Mouse (Mus musculus) heart, adult 2 months (tissue): ENCODE measurements at regions not wholly inside any gene's neighbourhood (a gene's known extent, or its start where the extent isn't known, plus 50 kb on each side); places are given as distances from the start of the nearest gene placed in this dataset.
A peak's percentile ranks its signal among the peaks of the same experiment; 100 is the strongest.

ENCODE experiments used
- DNase-seq, 2 experiments: peaks; one replicate each; pipeline ENCODE4 v3.0.0; 2021
- H3K27ac ChIP-seq: fragments of 200-600 bp; 2 replicates; pipeline ENCODE4 v1.8.1; 2022
- H3K27me3 ChIP-seq: fragments of 200-500 bp; 2 replicates; pipeline ENCODE4 v1.6.1; 2012; ENCODE audit warnings: mild to moderate bottlenecking, low read length, inconsistent platforms, mixed read lengths; ENCODE audit not compliant: control insufficient read depth, insufficient read depth
- H3K36me3 ChIP-seq: fragments of 200-500 bp; 2 replicates; pipeline ENCODE4 v1.6.1; 2012; ENCODE audit warnings: low read length, inconsistent platforms; ENCODE audit not compliant: control insufficient read depth, insufficient read depth
- H3K4me1 ChIP-seq: fragments of 200-500 bp; 2 replicates; pipeline ENCODE4 v1.6.1; 2011; ENCODE audit warnings: low read length; ENCODE audit not compliant: control insufficient read depth, insufficient read depth
- H3K4me3 ChIP-seq: fragments of 200-600 bp; 2 replicates; pipeline ENCODE4 v1.8.1; 2022
- H3K79me2 ChIP-seq: fragments of 200-500 bp; replicated peaks from 2 replicates; pipeline ENCODE4 v1.6.1; 2012; ENCODE audit warnings: mild to moderate bottlenecking, inconsistent platforms, low read length, moderate library complexity, mixed read lengths; ENCODE audit not compliant: control insufficient read depth, insufficient read depth
- H3K9ac ChIP-seq: fragments of 200-500 bp; 2 replicates; pipeline ENCODE4 v1.6.1; 2012; ENCODE audit warnings: low read depth, mild to moderate bottlenecking, control low read depth, inconsistent platforms, low read length, mixed read lengths
- CTCF ChIP-seq: fragments of 200-600 bp; IDR thresholded peaks from 2 replicates; pipeline ENCODE4 v1.8.1; 2022; ENCODE audit warnings: antibody characterized with exemption, mild to moderate bottlenecking, moderate library complexity
- EP300 ChIP-seq: fragments of 200-500 bp; IDR thresholded peaks from 2 replicates; pipeline ENCODE4 v1.6.1; 2011; ENCODE audit warnings: low read depth, low read length, control low read depth; ENCODE audit not compliant: insufficient read depth
- POLR2A ChIP-seq: fragments of 200-500 bp; IDR thresholded peaks from 2 replicates; pipeline ENCODE4 v1.6.1; 2011; ENCODE audit warnings: mild to moderate bottlenecking, low read depth, low read length, control low read depth; ENCODE audit not compliant: insufficient read depth
- WGBS: fragments of 180-500 bp; shearing (Covaris S2); methylation state at CpG from one replicate; pipeline ENCODE4 v1.1.7; 2018; 5-methylcytosine and 5-hydroxymethylcytosine counted together
- intact Hi-C: fragments of 180-260 bp; cut with DNase I; formaldehyde crosslinking; loops from one replicate; pipeline ENCODE4 v1.15.1; 2025

- Histone ChIP-seq H3K4me1 (no peaks in the 10 kb centered on the region), H3K9ac (no peak overlapping the region), H3K27ac (no peak overlapping the region), H3K4me3 (no peak overlapping the region), H3K27me3 (no peaks in the 10 kb centered on the region), H3K36me3 (no peaks in the 10 kb centered on the region), H3K79me2 (no peaks in the 10 kb centered on the region)
- intact Hi-C loops: loop anchor here (5.0 to 10.0 kb wide), 3 partner anchors 161 to 431 kb away; partner anchors contain the start of gene Mycn
- 99% methylated on average over 5 of the region's 5 CpGs for WGBS
- no peak for DNase-seq
- TF ChIP-seq POLR2A (no peak), CTCF (peak; percentile 55)
Observed at GRCm38 (mm10) chr12:12781526-12781925, 160.2 kb downstream of the Mycn start.

GRCm38 (mm10) chr12:12778563-12779256, 163.0 kb downstream of the Mycn start:
- no peak overlapping the region for H3K4me3 ChIP-seq
- 17% methylated on average over 4 of the region's 4 CpGs for WGBS
- DNase-seq: no peak
- H3K27me3 ChIP-seq: no peaks in the 10 kb centered on the region
- no peaks in the 10 kb centered on the region for H3K79me2 ChIP-seq
- no peak overlapping the region for H3K27ac ChIP-seq
- TF ChIP-seq CTCF (no peak), EP300 (no peak), POLR2A (no peak)
- no peaks in the 10 kb centered on the region for H3K4me1 ChIP-seq
- intact Hi-C loops: no loop called here
- H3K36me3 ChIP-seq: no peaks in the 10 kb centered on the region
- H3K9ac ChIP-seq: no peak overlapping the region

DNA sequence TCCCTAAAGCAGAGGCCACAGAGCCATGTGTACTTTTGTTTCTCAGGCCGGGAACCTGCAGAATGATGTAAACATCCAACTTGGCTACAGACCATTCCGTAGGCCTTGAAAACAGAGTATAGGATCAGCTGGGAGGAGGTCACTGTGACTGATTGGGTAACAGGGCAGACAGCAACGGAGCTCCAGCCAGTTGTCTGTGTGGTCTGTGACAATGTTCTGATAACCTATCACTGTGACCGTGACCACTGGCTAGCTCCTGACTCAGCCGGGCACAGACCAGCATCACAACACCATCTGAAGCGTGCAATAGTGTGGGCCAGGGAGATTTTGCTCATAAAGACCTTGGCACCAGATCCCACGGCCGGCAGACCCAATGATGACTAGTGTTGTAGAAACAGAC, 164.3 kb downstream of the Mycn start:
- Histone ChIP-seq H3K27me3 (no peaks in the 10 kb centered on the region), H3K9ac (no peak overlapping the region), H3K36me3 (no peaks in the 10 kb centered on the region), H3K79me2 (no peaks in the 10 kb centered on the region), H3K4me1 (no peaks in the 10 kb centered on the region), H3K27ac (no peak overlapping the region), H3K4me3 (no peak overlapping the region)
- WGBS: 78% methylated on average over 8 of the region's 8 CpGs
- intact Hi-C loops: no loop called here
- no peak for DNase-seq
- TF ChIP-seq EP300 (no peak), POLR2A (no peak), CTCF (no peak)

DNA sequence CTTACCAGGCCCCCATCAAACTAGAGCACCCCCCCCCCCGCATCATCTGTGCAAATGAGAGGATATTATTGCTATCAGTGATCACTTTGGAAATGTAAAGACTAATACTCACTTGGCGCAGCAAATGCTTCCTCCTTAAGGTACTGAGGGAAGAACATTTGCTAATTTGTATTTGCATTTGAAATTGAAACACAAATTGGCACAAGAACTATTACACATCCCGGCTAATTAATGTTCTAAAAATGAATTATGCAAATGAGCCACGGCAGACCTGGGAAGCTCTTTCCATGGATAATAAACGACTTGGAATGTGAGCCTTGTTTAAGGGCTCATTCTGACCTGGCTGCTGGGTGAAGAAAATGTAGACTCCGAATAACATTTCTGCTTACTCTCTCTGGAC, 164.9 kb downstream of the Mycn start:
- no peaks in the 10 kb centered on the region for H3K36me3 ChIP-seq
- H3K79me2 ChIP-seq: no peaks in the 10 kb centered on the region
- no peak overlapping the region for H3K9ac ChIP-seq
- 84% methylated on average over 6 of the region's 6 CpGs for WGBS
- H3K27ac ChIP-seq: no peak overlapping the region
- no peak overlapping the region for H3K4me3 ChIP-seq
- no peaks in the 10 kb centered on the region for H3K4me1 ChIP-seq
- no peak for DNase-seq
- intact Hi-C loops: no loop called here
- H3K27me3 ChIP-seq: no peaks in the 10 kb centered on the region
- no peak for TF ChIP-seq CTCF
- no peak for TF ChIP-seq POLR2A

GRCm38 (mm10) chr12:12770970-12771369, 170.7 kb downstream of the Mycn start:
- Histone ChIP-seq H3K36me3 (no peaks in the 10 kb centered on the region), H3K4me1 (no peaks in the 10 kb centered on the region), H3K9ac (no peak overlapping the region), H3K27me3 (no peaks in the 10 kb centered on the region), H3K79me2 (no peaks in the 10 kb centered on the region), H3K27ac (no peak overlapping the region), H3K4me3 (no peak overlapping the region)
- intact Hi-C loops: no loop called here
- DNase-seq: no peak
- TF ChIP-seq POLR2A: no peak
- no peak for TF ChIP-seq CTCF
- no peak for TF ChIP-seq EP300
- WGBS: 69% methylated on average over 4 of the region's 4 CpGs

DNA sequence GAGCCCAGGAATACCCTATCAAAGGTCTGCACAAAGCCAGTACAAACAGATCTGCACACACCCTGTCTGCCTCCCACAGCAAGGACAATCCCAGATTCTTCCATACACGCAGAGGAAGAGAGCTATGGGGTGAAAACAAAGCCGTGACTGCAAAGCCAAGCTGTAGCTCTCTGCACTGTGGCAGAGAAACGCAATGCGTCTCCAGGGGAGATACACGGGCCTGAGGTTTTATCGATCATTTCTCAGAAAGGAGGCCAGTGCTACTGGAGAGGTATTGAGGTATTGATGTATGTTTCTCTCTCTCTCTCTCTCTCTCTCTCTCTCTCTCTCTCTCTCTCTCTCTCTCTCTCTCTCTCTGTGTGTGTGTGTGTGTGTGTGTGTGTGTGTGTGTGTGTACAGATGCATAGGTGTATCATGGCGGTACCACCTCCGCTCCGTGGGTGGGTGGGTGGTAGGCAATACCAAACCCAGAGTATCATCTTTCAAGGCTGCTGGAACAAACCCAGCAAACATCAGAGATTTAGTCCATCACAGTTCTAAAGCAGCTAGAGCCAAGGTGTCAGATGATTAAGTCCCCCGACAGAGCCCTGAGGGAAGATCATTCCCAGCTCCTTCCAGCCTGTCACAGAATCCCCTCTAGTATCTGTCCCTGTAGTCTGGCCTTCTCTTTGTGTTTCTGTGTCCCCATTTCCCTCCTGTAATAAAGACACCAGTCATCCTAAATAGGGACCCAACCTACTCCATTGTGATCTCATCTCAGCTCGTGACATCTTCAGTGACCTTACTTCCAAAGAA, 175.0 kb downstream of the Mycn start:
- H3K4me1 ChIP-seq: no peaks in the 10 kb centered on the region
- H3K27me3 ChIP-seq: no peaks in the 10 kb centered on the region
- WGBS: 71% methylated on average over 11 of the region's 11 CpGs
- H3K4me3 ChIP-seq: no peak overlapping the region
- no peaks in the 10 kb centered on the region for H3K79me2 ChIP-seq
- no peak overlapping the region for H3K9ac ChIP-seq
- TF ChIP-seq POLR2A (no peak), CTCF (no peak), EP300 (no peak)
- no peak overlapping the region for H3K27ac ChIP-seq
- H3K36me3 ChIP-seq: no peaks in the 10 kb centered on the region
- intact Hi-C loops: no loop called here
- DNase-seq: no peak
